7 mouse cellular contexts compared by ENCODE assay signal in genomic region chr11:75647681-75648211, GRCm38 (mm10). TPM values are rescaled to one million over a fixed set of nuclear protein-coding genes. Genes with fewer than 3 reads are reported as not detected.
DNase-seq lines count a peak whose midpoint lies in the region; ATAC-seq lines count a peak whose summit lies in the region.

No protein-coding gene starts in this region.

- no peak overlapping the region for H3K27ac ChIP-seq in embryonic facial prominence, embryonic 13.5 days

- peaks cover 7% of the 10 kb centered on the region; the same call in 1 of the 2 replicates for H3K27me3 ChIP-seq in embryonic facial prominence, embryonic 13.5 days

- intact Hi-C loops in left cerebral cortex, postnatal 36 days (cut with DNase I) = no loop called here
- intact Hi-C loops in heart, postnatal 14 days (cut with DNase I) = loop anchor here (2.0 kb wide), 1 partner anchor 15 kb away; no protein-coding TSS in a partner anchor

- peak; percentile 50 to 62 for DNase-seq in left cerebral cortex, postnatal 36 days (ENCODE audit: low spot score in 2 of 2)
- DNase-seq in left cerebral cortex, adult 8-10 months (ENCODE audit: low spot score in 2 of 2) = no peak
- peak; percentile 64 to 75 for DNase-seq in heart, postnatal 14 days
- DNase-seq in skeletal muscle tissue, adult 2 months (ENCODE audit: low read depth, low spot score) = peak; percentile 75

- no peak overlapping the region for H3K4me2 ChIP-seq in embryonic facial prominence, embryonic 13.5 days

- ATAC-seq in cerebellum, adult (ENCODE audit: insufficient number of reproducible peaks, low FRiP score, low TSS enrichment) = peak; percentile 31; the same call in 1 of the 2 replicates
- no peak for ATAC-seq in embryonic facial prominence, embryonic 13.5 days (ENCODE audit: insufficient number of reproducible peaks, insufficient read depth, low FRiP score, low TSS enrichment, low read depth)
- no peak for ATAC-seq in granulocyte monocyte progenitor cell, adult 5-6 weeks (replicated peaks; ENCODE audit: poor library complexity, severe bottlenecking)

- whole genome bisulfite sequencing in embryonic facial prominence, embryonic 13.5 days = 65% methylated on average over 6 of the region's 6 CpGs

- H3K4me3 ChIP-seq in embryonic facial prominence, embryonic 13.5 days = no peak overlapping the region

- H3K9ac ChIP-seq in embryonic facial prominence, embryonic 13.5 days = peak overlapping the region; percentile 44; the same call in 1 of the 2 replicates

- no peaks in the 10 kb centered on the region for H3K9me3 ChIP-seq in embryonic facial prominence, embryonic 13.5 days

- peaks cover 25% of the 10 kb centered on the region for H3K4me1 ChIP-seq in embryonic facial prominence, embryonic 13.5 days

- H3K36me3 ChIP-seq in embryonic facial prominence, embryonic 13.5 days = peaks cover 7% of the 10 kb centered on the region

RNA-seq across cellular contexts. Expression of gene Myo1c, which starts 2.6 kb away (rescaled TPM):
- total RNA-seq in left cerebral cortex, postnatal 36 days (2021) = 10 to 100 TPM; 18.0 to 20.7 TPM
- 10 to 100 TPM; 18.2 to 27.0 (median 21.2) TPM for total RNA-seq in left cerebral cortex, adult 8-10 months (2022)
- polyA plus RNA-seq in embryonic facial prominence, embryonic 13.5 days (2015; fragmentation: Nextera tagmentation; extraction: Ambion mirVana) = 38.3 and 43.8 TPM in 2 replicates
- total RNA-seq in heart, postnatal 14 days (2021) = 100 to 1,000 TPM; 136 to 143 TPM
- total RNA-seq in granulocyte monocyte progenitor cell, adult 5-6 weeks (2014; fragmentation: Nextera tagmentation) = 21.2 and 22.1 TPM in 2 replicates
- 9.7 and 14.8 TPM in 2 replicates for total RNA-seq in granulocyte monocyte progenitor cell, adult 5-6 weeks (2017)

RNA-seq across cellular contexts. Expression of gene Inpp5k, which starts 17.0 kb away (rescaled TPM):
- 10 to 100 TPM; 39.1 to 43.1 TPM for total RNA-seq in left cerebral cortex, postnatal 36 days (2021)
- 10 to 100 TPM; 41.3 to 43.5 (median 42.5) TPM for total RNA-seq in left cerebral cortex, adult 8-10 months (2022)
- 23.2 and 26.2 TPM in 2 replicates for polyA plus RNA-seq in embryonic facial prominence, embryonic 13.5 days (2015; fragmentation: Nextera tagmentation; extraction: Ambion mirVana)
- 10 to 100 TPM; 32.7 to 32.8 TPM for total RNA-seq in heart, postnatal 14 days (2021)
- 37.3 and 40.0 TPM in 2 replicates for total RNA-seq in granulocyte monocyte progenitor cell, adult 5-6 weeks (2014; fragmentation: Nextera tagmentation)
- 26.0 and 35.6 TPM in 2 replicates for total RNA-seq in granulocyte monocyte progenitor cell, adult 5-6 weeks (2017)

RNA-seq across cellular contexts. Expression of gene Crk, which starts 31.3 kb away (rescaled TPM):
- 100 to 1,000 TPM; 130 to 133 TPM for total RNA-seq in left cerebral cortex, postnatal 36 days (2021)
- total RNA-seq in left cerebral cortex, adult 8-10 months (2022) = 100 to 1,000 TPM; 108 to 117 (median 112) TPM
- 123 and 136 TPM in 2 replicates for polyA plus RNA-seq in embryonic facial prominence, embryonic 13.5 days (2015; fragmentation: Nextera tagmentation; extraction: Ambion mirVana)
- 10 to 100 TPM; 91.1 to 94.4 TPM for total RNA-seq in heart, postnatal 14 days (2021)
- 23.8 and 31.7 TPM in 2 replicates for total RNA-seq in granulocyte monocyte progenitor cell, adult 5-6 weeks (2014; fragmentation: Nextera tagmentation)
- total RNA-seq in granulocyte monocyte progenitor cell, adult 5-6 weeks (2017) = 33.2 and 38.1 TPM in 2 replicates

RNA-seq across cellular contexts. Expression of gene Pitpna, which starts 59.8 kb away (rescaled TPM):
- 100 to 1,000 TPM; 315 to 349 TPM for total RNA-seq in left cerebral cortex, postnatal 36 days (2021)
- total RNA-seq in left cerebral cortex, adult 8-10 months (2022) = 100 to 1,000 TPM; 300 to 319 (median 307) TPM
- 66.2 and 74.4 TPM in 2 replicates for polyA plus RNA-seq in embryonic facial prominence, embryonic 13.5 days (2015; fragmentation: Nextera tagmentation; extraction: Ambion mirVana)
- total RNA-seq in heart, postnatal 14 days (2021) = 100 to 1,000 TPM; 124 to 130 TPM
- 141 and 143 TPM in 2 replicates for total RNA-seq in granulocyte monocyte progenitor cell, adult 5-6 weeks (2014; fragmentation: Nextera tagmentation)
- total RNA-seq in granulocyte monocyte progenitor cell, adult 5-6 weeks (2017) = 58.0 and 74.5 TPM in 2 replicates

Comparison
In these comparisons a context has a peak if more than half of its experiments do, and no peak if none do; other contexts are left out.
1. DNase-seq: peak in left cerebral cortex, postnatal 36 days (2 of 2), heart, postnatal 14 days (2 of 2) and skeletal muscle tissue, adult 2 months (single experiment); none in left cerebral cortex, adult 8-10 months (0 of 2).
2. RNA of gene Myo1c, which starts 2.6 kb away (total RNA-seq): 136 to 143 TPM in heart, postnatal 14 days; 18.2 to 27.0 TPM in left cerebral cortex, adult 8-10 months, 9.7 to 22.1 TPM in granulocyte monocyte progenitor cell, adult 5-6 weeks and 18.0 to 20.7 TPM in left cerebral cortex, postnatal 36 days; every median in the first group is over 4 times any median in the second.